In the genomic region with DNA sequence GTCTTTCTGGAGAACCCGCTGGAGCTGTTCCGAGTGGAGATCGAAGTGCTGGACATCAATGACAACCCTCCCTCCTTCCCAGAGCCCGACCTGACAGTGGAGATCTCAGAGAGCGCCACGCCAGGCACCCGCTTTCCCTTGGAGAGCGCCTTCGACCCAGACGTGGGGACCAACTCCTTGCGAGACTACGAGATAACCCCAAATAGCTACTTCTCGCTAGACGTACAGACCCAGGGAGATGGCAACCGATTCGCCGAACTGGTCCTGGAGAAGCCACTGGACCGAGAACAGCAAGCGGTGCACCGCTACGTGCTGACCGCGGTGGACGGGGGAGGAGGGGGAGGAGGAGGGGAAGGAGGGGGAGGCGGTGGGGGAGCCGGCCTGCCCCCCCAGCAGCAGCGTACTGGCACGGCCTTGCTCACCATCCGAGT, we compare ENCODE assay signal across 10 mouse cellular contexts. TPM values are rescaled to one million over a fixed set of nuclear protein-coding genes. Genes with fewer than 3 reads are reported as not detected.
DNase-seq lines count a peak whose midpoint lies in the region; ATAC-seq and TF ChIP-seq lines count a peak whose summit lies in the region.
"Had no signal": no experiment of that assay in that cellular context is flagged by ENCODE, and none has a peak within 500 bp of the region (broad histone marks: within the 10 kb centered on the region; RNA-seq: fewer than 3 reads in every experiment).

No protein-coding gene starts in this region.

- intact Hi-C loops in left cerebral cortex, adult 2 months (cut with DNase I): loop anchor here (5.0 to 10.0 kb wide), 2 partner anchors 173 to 1615 kb away; no protein-coding TSS in a partner anchor
- intact Hi-C loops in left cerebral cortex, postnatal 4 days (cut with DNase I): no loop called here

- H3K27me3 ChIP-seq in forebrain, embryonic 11.5 days (ENCODE audit: control insufficient read depth, insufficient read depth, low read length): peaks cover 3% of the 10 kb centered on the region
- H3K27me3 ChIP-seq in limb, embryonic 12.5 days: peaks cover 40% of the 10 kb centered on the region
- H3K27me3 ChIP-seq in stomach, embryonic 14.5 days (ENCODE audit: control insufficient read depth, insufficient read depth, low read length): no peaks in the 10 kb centered on the region

- ATAC-seq in forebrain, embryonic 11.5 days (replicated peaks; ENCODE audit: low FRiP score): no peak
- ATAC-seq in limb, embryonic 12.5 days (ENCODE audit: insufficient number of reproducible peaks, insufficient read depth, low FRiP score, low TSS enrichment, low read depth): no peak
- no peak for ATAC-seq in stomach, embryonic 14.5 days (ENCODE audit: insufficient number of reproducible peaks, insufficient read depth, low FRiP score, low read depth)

- peak overlapping the region; percentile 81 for H3K4me3 ChIP-seq in left cerebral cortex, adult 2 months
- H3K4me3 ChIP-seq in forebrain, embryonic 11.5 days (ENCODE audit: low read depth, low read length): peak overlapping the region; percentile 65
- H3K4me3 ChIP-seq in limb, embryonic 12.5 days (replicated peaks): peak overlapping the region; percentile 64
- peak overlapping the region; percentile 60 for H3K4me3 ChIP-seq in stomach, embryonic 14.5 days (ENCODE audit: low read depth, low read length)

- H3K9ac ChIP-seq in forebrain, embryonic 11.5 days (ENCODE audit: low read length): peak overlapping the region; percentile 65
- peak overlapping the region; percentile 58 for H3K9ac ChIP-seq in limb, embryonic 12.5 days (replicated peaks)
- no peak overlapping the region; the same call in 1 of the 2 replicates for H3K9ac ChIP-seq in stomach, embryonic 14.5 days (replicated peaks; ENCODE audit: low read depth, low read length)
- H3K9ac ChIP-seq: liver, embryonic 14.5 days had no signal

- H3K27ac ChIP-seq in left cerebral cortex, adult 2 months: peak overlapping the region; percentile 92
- no peak overlapping the region for H3K27ac ChIP-seq in forebrain, embryonic 11.5 days (ENCODE audit: low read depth, low read length)
- no peak overlapping the region for H3K27ac ChIP-seq in limb, embryonic 12.5 days
- H3K27ac ChIP-seq in stomach, embryonic 14.5 days (ENCODE audit: low read length): no peak overlapping the region
- H3K27ac ChIP-seq: liver, embryonic 14.5 days had no signal

- no peaks in the 10 kb centered on the region for H3K36me3 ChIP-seq in forebrain, embryonic 11.5 days (ENCODE audit: control insufficient read depth, insufficient read depth, low read length)
- no peaks in the 10 kb centered on the region for H3K36me3 ChIP-seq in limb, embryonic 12.5 days
- H3K36me3 ChIP-seq in stomach, embryonic 14.5 days (ENCODE audit: control insufficient read depth, insufficient read depth, low read length): no peaks in the 10 kb centered on the region

- DNase-seq in adrenal gland, adult (ENCODE audit: inconsistent age in 2 of 2, low spot score in 1 of 2): peak; percentile 5 to 39
- DNase-seq in adrenal gland, postnatal 4 days (ENCODE audit: low spot score in 2 of 2): no peak
- DNase-seq in left cerebral cortex, adult 2 months (ENCODE audit: extremely low spot score in 1 of 2, low spot score in 2 of 2): peak; percentile 44 to 53
- DNase-seq in left cerebral cortex, postnatal 4 days: no peak
- DNase-seq in forebrain, embryonic 11.5 days (ENCODE audit: low spot score): no peak
- DNase-seq in spleen, postnatal 10 days (ENCODE audit: low spot score in 2 of 2): no peak

- peak overlapping the region; percentile 82 for H3K4me2 ChIP-seq in forebrain, embryonic 11.5 days (ENCODE audit: low read depth, low read length, severe bottlenecking)
- peak overlapping the region; percentile 86 for H3K4me2 ChIP-seq in limb, embryonic 12.5 days
- H3K4me2 ChIP-seq in stomach, embryonic 14.5 days (replicated peaks; ENCODE audit: low read depth, low read length): peak overlapping the region; percentile 97

- WGBS in forebrain, embryonic 11.5 days: under 1% methylated on average over 29 of the region's 29 CpGs
- WGBS in limb, embryonic 12.5 days: 1% methylated on average over 21 of the region's 29 CpGs
- under 1% methylated on average over 29 of the region's 29 CpGs for WGBS in stomach, embryonic 14.5 days

- no peaks in the 10 kb centered on the region for H3K9me3 ChIP-seq in forebrain, embryonic 11.5 days (ENCODE audit: control insufficient read depth, low read length)
- H3K9me3 ChIP-seq in limb, embryonic 12.5 days: no peaks in the 10 kb centered on the region
- H3K9me3 ChIP-seq in stomach, embryonic 14.5 days (ENCODE audit: control insufficient read depth, low read depth, low read length): no peaks in the 10 kb centered on the region

- peaks cover 8% of the 10 kb centered on the region; the same call in 1 of the 2 replicates for H3K4me1 ChIP-seq in forebrain, embryonic 11.5 days (replicated peaks; ENCODE audit: control insufficient read depth, insufficient read depth, low read length)
- peaks cover 24% of the 10 kb centered on the region for H3K4me1 ChIP-seq in limb, embryonic 12.5 days (replicated peaks)
- H3K4me1 ChIP-seq in stomach, embryonic 14.5 days (ENCODE audit: control insufficient read depth, insufficient read depth, low read length): 0 out of 2 replicates have a peak, but pooled peaks cover 2% of the 10 kb centered on the region

- no peak for TF ChIP-seq CTCF in left cerebral cortex, adult 2 months (IDR thresholded peaks at IDR 0.05)

RNA-seq across cellular contexts. Expression of a gene that starts 1.4 kb away (rescaled TPM):
- 10 to 100 TPM; 10.1 to 10.5 TPM for total RNA-seq in adrenal gland, postnatal 4 days (2021)
- 100 to 1,000 TPM; 201 to 203 TPM for total RNA-seq in left cerebral cortex, adult 2 months (2021)
- 100 to 1,000 TPM; 166 to 188 TPM for total RNA-seq in left cerebral cortex, postnatal 4 days (2021)
- polyA plus RNA-seq in forebrain, embryonic 11.5 days (2014; fragmentation: Nextera tagmentation; extraction: Ambion mirVana): 6.8 and 9.2 TPM in 2 replicates
- 8.7 and 8.8 TPM in 2 replicates for polyA plus RNA-seq in limb, embryonic 12.5 days (2016; fragmentation: Nextera tagmentation; extraction: Ambion mirVana)
- polyA plus RNA-seq in stomach, embryonic 14.5 days (2014; fragmentation: Nextera tagmentation; extraction: Ambion mirVana): 2.8 and 4.2 TPM in 2 replicates
- total RNA-seq: common myeloid progenitor, adult 5-6 weeks had no signal

Comparison
In these comparisons a context has a peak if more than half of its experiments do, and no peak if none do; other contexts are left out.
1. DNase-seq: peak in adrenal gland, adult (2 of 2) and left cerebral cortex, adult 2 months (2 of 2); none in adrenal gland, postnatal 4 days (0 of 2), left cerebral cortex, postnatal 4 days (single experiment), forebrain, embryonic 11.5 days (single experiment) and spleen, postnatal 10 days (0 of 2).
2. RNA of a gene that starts 1.4 kb away (total RNA-seq): 201 to 203 TPM in left cerebral cortex, adult 2 months and 166 to 188 TPM in left cerebral cortex, postnatal 4 days; 10.1 to 10.5 TPM in adrenal gland, postnatal 4 days; every median in the first group is over 10 times any median in the second.
3. Peak in every context shown above with its lines, with median percentiles within 50 percentile points of each other: H3K4me3 ChIP-seq and H3K4me2 ChIP-seq.